Mouse (Mus musculus) right cerebral cortex, postnatal 36 days (tissue): ENCODE data around the gene Fam160a1.

Experiments
- DNase-seq, 2 experiments: peaks; one replicate each; pipeline ENCODE4 v3.0.0; 2022; ENCODE audit warnings: low spot score in 2 of 2, mixed read lengths in 1 of 2

The Fam160a1 gene

DNA sequence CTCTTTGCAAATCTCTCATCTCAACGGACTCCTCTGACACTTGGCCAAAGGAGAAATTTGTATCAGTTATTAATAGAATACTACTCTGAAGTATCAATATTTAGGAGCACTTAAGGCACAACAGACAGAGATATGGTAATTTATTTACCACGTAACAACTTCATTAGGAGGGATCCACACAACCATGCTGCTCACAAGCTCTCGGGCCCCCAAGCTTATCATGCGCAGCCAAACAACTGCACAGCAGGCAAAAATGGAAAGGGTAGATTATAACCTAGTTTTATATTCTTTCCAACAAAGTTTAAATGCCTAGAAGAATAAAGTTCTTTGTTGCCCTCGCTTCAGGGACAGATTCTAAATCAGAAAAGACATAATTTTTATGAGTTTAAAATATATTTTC is 137.1 kb downstream of the Fam160a1 start:
- no peak for DNase-seq

GRCm38 (mm10) chr3:85679312-85679933 is 137.7 kb downstream of the Fam160a1 start:
- DNase-seq: no peak

- no peak for DNase-seq
Measured at GRCm38 (mm10) chr3:85677952-85678351, 139.1 kb downstream of the Fam160a1 start.

DNA sequence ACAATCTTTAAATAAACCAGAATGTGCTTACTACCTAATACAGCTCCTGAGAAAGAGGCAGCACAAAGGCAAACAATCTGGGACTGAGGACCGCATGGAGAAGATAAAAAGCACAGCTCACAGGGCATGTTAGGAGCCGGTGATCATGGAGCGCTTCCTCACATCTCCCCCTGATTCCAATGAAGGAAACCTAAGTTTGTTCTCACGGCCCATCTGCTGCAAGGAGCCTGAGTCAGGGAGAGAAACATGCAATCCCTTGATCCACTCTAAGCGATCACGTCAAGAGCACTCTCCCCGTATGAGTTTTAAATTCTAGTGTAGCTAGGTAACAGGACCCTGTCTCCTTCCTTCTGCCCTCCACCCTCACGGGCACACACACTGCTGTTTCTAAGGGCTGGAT is 140.0 kb downstream of the Fam160a1 start:
- no peak for DNase-seq

DNA sequence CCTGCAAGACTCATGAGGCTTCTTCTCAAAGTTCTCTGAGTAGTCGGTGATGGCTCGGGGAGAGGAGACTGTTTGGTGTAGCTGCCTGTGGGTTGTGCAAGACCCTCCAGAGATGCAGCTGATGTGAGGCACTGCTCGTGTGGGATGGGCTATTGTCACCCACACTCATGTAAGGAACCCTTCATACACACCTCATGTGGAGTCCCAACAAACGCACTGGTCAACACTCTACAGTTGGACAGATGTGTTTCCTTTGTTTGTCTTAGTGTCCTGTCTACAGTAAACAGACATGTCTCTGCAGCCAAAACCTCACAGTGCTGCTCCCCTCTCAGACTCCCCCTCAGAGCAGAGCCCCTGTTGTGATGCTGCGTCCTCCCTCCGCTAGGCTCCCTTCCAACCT is 147.2 kb downstream of the Fam160a1 start:
- DNase-seq: no peak

GRCm38 (mm10) chr3:85667683-85668082 is 149.4 kb downstream of the Fam160a1 start:
- no peak for DNase-seq

DNA sequence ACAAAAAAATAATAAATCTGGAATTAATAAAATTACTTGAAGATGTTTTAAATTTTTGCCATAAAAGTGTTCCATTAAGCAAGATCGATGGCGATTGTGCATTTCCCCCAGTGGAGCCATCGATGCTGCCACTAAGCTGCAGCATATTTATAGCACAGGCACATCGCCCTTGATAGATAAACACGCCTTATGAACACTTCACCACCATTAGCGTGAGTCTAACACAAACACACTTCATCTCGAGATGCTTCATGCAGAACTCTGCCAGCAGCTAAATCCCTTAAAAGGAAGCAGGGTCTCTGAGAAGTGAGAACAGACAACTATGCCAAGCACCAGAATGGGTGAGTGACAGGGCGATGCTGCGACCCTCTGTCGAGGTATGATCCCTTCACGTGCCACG is 150.4 kb downstream of the Fam160a1 start:
- no peak for DNase-seq

DNA sequence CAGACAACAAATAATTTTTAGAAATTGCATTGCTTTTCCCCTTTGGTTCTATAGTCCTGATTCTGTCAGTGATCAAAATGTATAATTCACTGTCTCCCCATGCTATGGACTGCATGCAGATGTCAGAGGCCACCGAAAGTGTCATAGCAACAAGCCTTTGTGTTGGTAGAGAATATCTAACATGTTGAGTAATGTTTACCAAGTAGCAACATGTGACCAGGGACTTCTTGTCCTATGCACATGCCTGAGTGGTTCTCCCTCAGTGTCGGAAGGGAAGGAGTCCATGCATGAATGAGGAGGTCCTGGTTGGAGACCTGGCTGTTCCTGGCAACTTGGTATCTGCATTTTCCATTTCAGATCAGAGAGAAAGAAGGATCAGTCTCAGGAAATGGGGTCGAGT is 150.9 kb downstream of the Fam160a1 start:
- no peak for DNase-seq

- DNase-seq: peak; percentile 70 to 82
Measured at GRCm38 (mm10) chr3:85664591-85665171, 152.4 kb downstream of the Fam160a1 start.

GRCm38 (mm10) chr3:85663826-85664225 is 153.3 kb downstream of the Fam160a1 start:
- DNase-seq: no peak

DNA sequence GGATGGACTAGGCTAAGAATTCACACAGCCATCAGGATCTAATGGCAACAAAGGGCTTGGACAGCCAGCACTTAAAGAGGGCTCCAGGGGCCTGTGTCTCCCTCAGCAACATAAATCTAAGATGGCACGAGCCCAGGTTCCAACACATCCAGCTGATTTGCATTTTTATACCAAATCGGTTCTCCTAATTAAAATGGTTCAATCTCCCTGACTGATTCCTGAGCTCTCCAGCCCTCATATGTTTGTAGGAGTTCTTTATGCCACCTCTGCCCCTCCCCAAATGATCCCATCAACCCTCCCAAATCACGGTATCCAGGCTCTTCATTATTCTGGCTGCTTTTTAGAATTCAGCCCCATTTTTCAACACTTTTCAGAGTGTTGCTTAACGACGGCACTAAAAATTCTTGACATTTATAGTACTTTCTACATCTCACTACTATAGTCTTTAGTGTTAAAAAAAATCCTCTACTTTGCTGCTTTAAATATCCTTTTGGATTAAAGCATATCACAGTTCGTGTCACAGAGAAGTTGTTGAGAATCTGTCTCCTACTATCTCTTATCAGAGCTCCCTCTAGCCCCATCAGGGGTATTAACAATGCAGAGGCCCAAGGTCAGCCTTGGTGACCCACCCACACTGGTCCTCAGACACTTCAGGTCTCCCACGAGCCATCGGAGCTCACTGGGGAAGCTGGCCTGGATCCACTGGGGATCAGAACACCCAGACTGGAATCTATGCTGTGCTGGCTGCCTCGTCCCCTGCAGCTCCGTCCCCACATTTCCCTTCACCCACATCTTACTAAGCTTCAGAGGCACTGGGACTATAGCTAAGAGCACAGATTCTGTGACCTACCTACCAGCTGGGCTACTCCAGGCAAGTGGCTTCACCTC is 154.9 kb downstream of the Fam160a1 start:
- DNase-seq: no peak

GRCm38 (mm10) chr3:85659681-85660080 is 157.4 kb downstream of the Fam160a1 start:
- no peak for DNase-seq

- DNase-seq: no peak
Measured at GRCm38 (mm10) chr3:85655538-85655937, 161.6 kb downstream of the Fam160a1 start.

GRCm38 (mm10) chr3:85652727-85653665 is 164.1 kb downstream of the Fam160a1 start:
- DNase-seq: no peak

GRCm38 (mm10) chr3:85649176-85649575 is 167.9 kb downstream of the Fam160a1 start:
- no peak for DNase-seq

- no peak for DNase-seq
Measured at GRCm38 (mm10) chr3:85645517-85646004, 171.5 kb downstream of the Fam160a1 start.

DNA sequence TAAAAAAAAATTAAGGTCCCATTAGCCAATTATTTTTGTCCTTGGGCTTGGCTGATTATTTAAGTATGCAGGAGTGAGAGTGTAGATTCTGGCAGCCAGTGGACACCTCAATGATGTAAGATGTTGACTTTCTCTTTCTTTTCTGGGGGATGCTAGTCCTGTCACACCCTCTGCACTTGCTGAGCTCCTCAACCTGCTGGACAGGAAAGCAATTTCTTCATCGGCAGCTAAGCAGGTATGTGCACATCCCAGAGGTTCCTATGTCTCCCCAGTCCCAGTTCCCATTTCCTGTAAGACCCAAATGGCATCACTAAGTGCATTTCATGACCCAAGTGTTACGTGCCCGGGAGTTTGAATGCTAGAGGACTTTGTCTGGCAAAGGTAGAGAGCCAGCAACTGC is 172.3 kb downstream of the Fam160a1 start:
- no peak for DNase-seq

- DNase-seq: no peak
Measured at GRCm38 (mm10) chr3:85641751-85642150, 175.3 kb downstream of the Fam160a1 start.

GRCm38 (mm10) chr3:85636716-85637447 is 180.2 kb downstream of the Fam160a1 start:
- DNase-seq: no peak

DNA sequence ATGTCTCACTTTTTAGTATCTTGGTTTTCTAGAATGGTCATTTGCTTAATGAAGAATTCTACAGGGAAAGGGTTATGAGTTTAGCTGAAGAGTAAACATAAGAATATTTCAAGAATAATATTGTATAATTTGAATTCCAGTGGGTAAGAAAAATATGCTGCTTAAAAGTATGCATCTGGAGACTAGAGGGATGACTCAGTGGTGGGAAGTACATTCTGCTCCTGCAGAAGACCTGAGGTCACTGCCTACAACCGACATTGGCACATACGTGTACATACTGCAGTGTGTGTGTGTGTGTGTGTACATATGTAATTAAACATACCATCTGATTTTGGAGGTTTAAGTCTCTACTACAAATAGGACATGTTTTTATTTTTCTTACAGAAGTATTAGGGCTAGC is 181.5 kb downstream of the Fam160a1 start:
- DNase-seq: no peak

GRCm38 (mm10) chr3:85635126-85635419 is 182.0 kb downstream of the Fam160a1 start:
- DNase-seq: no peak
